Mouse (Mus musculus): Measurements from ENCODE around the gene Tbc1d15.

Tbc1d15 gene

GRCm38 (mm10) chr10:115248041-115248440 lies 3.2 kb downstream of the Tbc1d15 start:
- no peak for DNase-seq (ENCODE audit: extremely low read depth, insufficient read length, low spot score)

- DNase-seq (ENCODE audit: extremely low read depth, insufficient read length, low spot score) = no peak
Observed at GRCm38 (mm10) chr10:115245488-115245887, 5.8 kb downstream of the Tbc1d15 start.

DNA sequence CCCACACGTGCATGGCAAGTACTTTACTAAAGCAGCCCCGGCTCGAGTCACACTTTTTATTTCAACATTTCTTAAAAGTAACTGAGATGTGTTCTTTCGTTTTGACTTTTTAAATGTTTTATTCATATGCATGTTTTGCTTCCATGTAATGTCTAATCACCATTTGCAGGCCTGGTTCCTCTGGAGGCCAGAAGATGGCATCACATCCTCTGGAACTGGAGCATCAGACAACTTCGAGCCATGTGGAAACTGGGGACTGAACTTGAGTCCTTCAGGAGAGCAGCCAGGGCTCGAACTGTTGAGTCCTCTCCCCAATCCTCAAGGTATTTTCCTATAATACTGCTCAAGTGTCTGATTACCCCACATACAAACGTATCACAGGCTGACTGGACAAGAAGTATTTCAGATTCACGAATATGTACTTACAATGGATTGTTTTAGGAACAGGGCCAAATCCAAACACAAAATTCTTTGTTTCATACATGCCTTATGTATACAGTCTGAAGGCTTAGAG lies 10.1 kb downstream of the Tbc1d15 start:
- peak; percentile 30 for DNase-seq (ENCODE audit: extremely low read depth, insufficient read length, low spot score)

- no peak for DNase-seq (ENCODE audit: extremely low read depth, insufficient read length, low spot score)
Observed at GRCm38 (mm10) chr10:115237931-115238330, 13.3 kb downstream of the Tbc1d15 start.

DNA sequence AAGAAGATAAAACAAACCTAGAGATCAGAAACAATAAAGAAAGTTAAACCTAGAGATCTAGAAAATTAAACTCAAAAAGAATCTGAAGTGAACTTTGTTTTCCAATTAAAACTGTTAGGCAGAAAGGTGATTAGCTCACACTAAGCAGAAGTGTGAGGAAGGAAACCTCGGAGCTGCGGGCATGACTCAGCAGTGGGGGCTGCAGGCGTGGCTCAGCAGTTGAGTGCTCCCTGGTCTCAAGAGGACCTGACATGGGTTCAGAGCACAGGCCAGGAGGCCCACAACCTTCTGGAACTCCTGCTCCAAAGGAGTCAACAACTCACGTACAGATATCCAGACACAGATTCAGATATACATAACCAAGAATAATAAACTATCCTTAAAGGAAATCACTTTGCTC lies 14.5 kb downstream of the Tbc1d15 start:
- no peak for DNase-seq (ENCODE audit: extremely low read depth, insufficient read length, low spot score)

DNA sequence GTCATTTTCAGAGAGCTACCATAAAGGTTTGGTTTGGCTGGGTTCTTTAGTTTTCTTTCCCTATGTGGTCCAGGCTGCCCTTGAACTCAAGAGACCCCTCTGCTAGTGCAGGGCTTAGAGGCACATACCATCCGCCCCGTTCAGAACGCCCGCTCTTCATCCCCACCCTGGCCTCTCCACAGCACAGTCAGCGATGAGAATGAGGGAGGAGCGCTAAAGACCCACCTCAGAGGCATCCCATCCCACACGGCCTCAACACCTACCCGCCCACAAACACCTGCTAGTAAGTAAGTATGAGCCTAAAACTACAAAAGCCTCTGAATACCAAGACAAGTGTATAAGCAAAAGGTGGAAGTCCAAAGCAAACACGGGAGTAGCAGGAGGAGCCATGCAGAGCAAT lies 15.8 kb downstream of the Tbc1d15 start:
- DNase-seq (ENCODE audit: extremely low read depth, insufficient read length, low spot score) = no peak

- DNase-seq (ENCODE audit: extremely low read depth, insufficient read length, low spot score) = no peak
Observed at GRCm38 (mm10) chr10:115233798-115234197, 17.5 kb downstream of the Tbc1d15 start.

DNA sequence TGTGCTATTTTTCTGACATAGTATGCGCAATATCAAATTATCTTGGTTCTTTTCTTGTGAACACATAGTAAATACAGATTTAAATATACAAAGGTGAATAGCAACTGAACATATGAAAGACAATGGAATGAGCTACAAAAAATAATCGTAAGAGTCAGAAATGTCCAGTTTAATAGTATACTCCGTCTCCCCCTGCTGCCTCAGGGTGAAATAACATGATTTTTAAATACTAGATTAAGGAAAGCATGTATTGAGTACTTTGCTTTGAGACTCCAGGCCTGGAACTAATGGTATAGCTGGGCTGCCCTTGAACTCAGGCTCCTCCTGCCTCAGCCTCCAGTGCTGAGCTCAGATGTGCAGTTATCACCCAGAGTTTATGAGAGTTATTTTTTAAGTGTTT lies 18.8 kb downstream of the Tbc1d15 start:
- DNase-seq (ENCODE audit: extremely low read depth, insufficient read length, low spot score) = no peak

- no peak for DNase-seq (ENCODE audit: extremely low read depth, insufficient read length, low spot score)
Observed at GRCm38 (mm10) chr10:115229023-115229422, 22.2 kb downstream of the Tbc1d15 start.

- DNase-seq (ENCODE audit: extremely low read depth, insufficient read length, low spot score) = no peak
Observed at GRCm38 (mm10) chr10:115226586-115226985, 24.7 kb downstream of the Tbc1d15 start.

DNA sequence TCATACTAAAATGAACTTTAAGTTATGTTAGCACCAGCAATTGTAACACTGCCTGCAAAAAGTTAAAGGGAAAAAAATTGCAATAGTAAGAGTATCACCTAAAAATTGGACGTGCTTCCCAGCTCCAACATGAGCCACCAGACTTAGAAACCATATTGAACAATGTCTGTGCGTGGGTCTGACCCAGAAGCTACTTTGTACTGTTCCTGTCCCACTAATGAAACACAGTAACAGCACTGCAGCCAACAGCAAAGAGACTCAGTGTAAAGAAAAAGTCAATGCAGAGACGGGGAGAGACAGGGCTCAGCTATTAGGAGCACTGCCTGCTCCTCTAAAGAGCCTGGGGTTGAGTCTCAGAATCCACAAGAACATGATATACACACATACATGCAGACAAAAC lies 27.4 kb downstream of the Tbc1d15 start:
- DNase-seq (ENCODE audit: extremely low read depth, insufficient read length, low spot score) = no peak

DNA sequence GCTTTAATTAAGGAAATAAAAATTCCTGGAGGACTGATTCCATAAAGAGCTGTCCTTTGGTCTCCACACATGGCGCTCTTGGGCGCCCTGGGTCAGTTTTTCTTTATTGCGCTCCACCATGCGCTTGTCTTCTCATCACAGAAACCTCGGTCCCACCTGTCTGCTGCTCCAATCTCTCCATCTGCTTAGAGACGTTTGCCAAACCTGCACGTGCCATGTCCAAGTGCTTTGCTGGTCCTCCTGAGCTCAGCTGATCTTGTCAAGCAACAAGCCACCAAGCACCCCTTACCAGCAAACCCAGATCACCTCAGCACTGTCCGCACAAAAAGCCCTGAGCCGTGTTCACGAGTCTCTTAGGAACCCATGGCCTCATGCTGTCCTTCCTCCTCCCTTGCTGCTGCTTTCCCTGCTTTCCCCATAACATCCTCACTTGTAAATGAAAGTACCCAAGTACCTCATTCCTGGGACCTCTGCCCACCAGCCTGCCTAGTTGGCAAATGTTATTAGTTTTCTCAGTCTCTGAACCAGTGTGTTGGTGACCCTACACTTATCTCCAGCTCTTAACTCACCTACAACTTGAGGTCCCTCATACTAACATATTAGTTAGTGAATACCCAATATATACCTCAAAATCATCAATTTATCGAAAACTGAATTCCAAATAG lies 38.2 kb downstream of the Tbc1d15 start:
- DNase-seq (ENCODE audit: extremely low read depth, insufficient read length, low spot score) = no peak

DNA sequence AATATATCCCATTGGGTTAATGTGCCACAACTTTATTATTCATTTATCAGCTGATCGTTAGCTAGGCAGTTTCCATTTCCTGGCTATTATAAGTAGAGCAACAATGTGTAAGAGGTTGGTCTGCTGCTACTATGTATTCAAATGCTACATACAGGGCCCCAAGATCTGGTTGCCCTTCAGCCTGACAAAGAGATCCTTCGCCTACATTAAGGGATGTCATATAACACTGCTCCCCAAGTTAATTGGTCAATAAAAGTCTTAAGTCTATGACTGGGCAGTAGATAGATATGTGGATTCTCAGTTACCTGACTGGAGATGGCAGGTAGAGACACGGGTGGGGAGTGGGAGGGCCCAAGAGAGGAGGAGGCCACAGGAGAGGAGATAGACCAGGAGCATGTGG lies 45.4 kb downstream of the Tbc1d15 start:
- no peak for DNase-seq (ENCODE audit: extremely low read depth, insufficient read length, low spot score)

- DNase-seq (ENCODE audit: extremely low read depth, insufficient read length, low spot score) = no peak
Observed at GRCm38 (mm10) chr10:115205284-115205683, 46.0 kb downstream of the Tbc1d15 start.

GRCm38 (mm10) chr10:115191214-115191613 lies 60.1 kb downstream of the Tbc1d15 start:
- no peak for DNase-seq (ENCODE audit: extremely low read depth, insufficient read length, low spot score)

GRCm38 (mm10) chr10:115187390-115187789 lies 63.9 kb downstream of the Tbc1d15 start:
- DNase-seq (ENCODE audit: extremely low read depth, insufficient read length, low spot score) = no peak

GRCm38 (mm10) chr10:115184697-115185096 lies 66.6 kb downstream of the Tbc1d15 start, which contains the start of gene Tph2:
Gene Tph2 (minus strand): TSS chr10:115185022.
- peak; percentile 41 for DNase-seq (ENCODE audit: extremely low read depth, insufficient read length, low spot score)

GRCm38 (mm10) chr10:115181034-115181433 lies 70.2 kb downstream of the Tbc1d15 start:
- no peak for DNase-seq (ENCODE audit: extremely low read depth, insufficient read length, low spot score)

GRCm38 (mm10) chr10:115178019-115178418 lies 73.2 kb downstream of the Tbc1d15 start:
- DNase-seq (ENCODE audit: extremely low read depth, insufficient read length, low spot score) = peak; percentile 7

GRCm38 (mm10) chr10:115175591-115175991 lies 75.7 kb downstream of the Tbc1d15 start:
- DNase-seq (ENCODE audit: extremely low read depth, insufficient read length, low spot score) = no peak

- DNase-seq (ENCODE audit: extremely low read depth, insufficient read length, low spot score) = no peak
Observed at GRCm38 (mm10) chr10:115173336-115173735, 77.9 kb downstream of the Tbc1d15 start.

DNA sequence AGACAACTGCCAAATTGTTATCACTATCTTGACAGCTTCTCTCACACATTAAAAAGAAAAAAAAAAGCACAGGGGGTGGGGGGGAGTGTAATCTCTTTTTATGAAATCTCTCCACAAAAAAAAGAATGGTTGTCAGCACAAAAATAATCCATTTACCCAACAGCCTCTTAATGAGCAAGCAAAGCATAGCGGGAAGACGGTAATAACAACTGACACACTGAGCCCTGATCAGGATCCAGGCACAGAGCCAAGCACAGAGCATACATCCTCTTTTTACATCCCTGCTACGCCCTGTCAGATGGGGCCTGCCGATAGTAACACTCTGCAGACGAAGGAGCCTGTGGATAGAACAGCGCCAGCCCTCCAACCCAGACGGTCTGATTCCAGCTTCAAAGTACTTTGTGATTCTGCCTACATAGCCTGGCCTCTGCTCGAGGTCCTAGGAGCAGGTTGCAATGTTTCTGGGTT lies 79.9 kb downstream of the Tbc1d15 start:
- DNase-seq (ENCODE audit: extremely low read depth, insufficient read length, low spot score) = no peak

Measured in 3134 (cell line).